Mouse (Mus musculus) liver, embryonic 13.5 days (tissue): ENCODE results near the gene Snrpd3. TPM values are rescaled to one million over a fixed set of nuclear protein-coding genes. Genes with fewer than 3 reads are reported as not detected.

Experiments used
- ATAC-seq: fragments of 200-750 bp; cut with Nextera tagmentation; 2 replicates; pipeline ENCODE4 v1.8.0; 2017; ENCODE audit warnings: low read depth, mild to moderate bottlenecking, moderate number of reproducible peaks, moderate library complexity
- DNase-seq: peaks from one replicate; pipeline ENCODE4 v3.0.0; 2022
- H3K27ac ChIP-seq: fragments of 300-500 bp; sonication (generic); 2 replicates; pipeline ENCODE4 v1.5.1; 2015; ENCODE audit warnings: moderate library complexity, mild to moderate bottlenecking, inconsistent platforms
- H3K27me3 ChIP-seq: fragments of 300-500 bp; sonication (generic); 2 replicates; pipeline ENCODE4 v1.6.1; 2015; ENCODE audit warnings: mild to moderate bottlenecking, inconsistent platforms
- H3K36me3 ChIP-seq: fragments of 300-500 bp; sonication (generic); 2 replicates; pipeline ENCODE4 v1.6.1; 2015; ENCODE audit warnings: mild to moderate bottlenecking, inconsistent platforms
- H3K4me1 ChIP-seq: fragments of 300-500 bp; sonication (generic); replicated peaks from 2 replicates; pipeline ENCODE4 v1.6.1; 2015; ENCODE audit warnings: inconsistent platforms
- H3K4me2 ChIP-seq: fragments of 300-500 bp; sonication (generic); 2 replicates; pipeline ENCODE4 v1.6.1; 2015; ENCODE audit warnings: inconsistent platforms, mild to moderate bottlenecking, moderate library complexity
- H3K4me3 ChIP-seq: fragments of 300-500 bp; sonication (generic); replicated peaks from 2 replicates; pipeline ENCODE4 v1.5.1; 2015; ENCODE audit warnings: mild to moderate bottlenecking, inconsistent platforms
- H3K9ac ChIP-seq: fragments of 300-500 bp; sonication (generic); 2 replicates; pipeline ENCODE4 v1.6.1; 2015; ENCODE audit warnings: mild to moderate bottlenecking, inconsistent platforms
- H3K9me3 ChIP-seq: fragments of 300-500 bp; sonication (generic); replicated peaks from 2 replicates; pipeline ENCODE4 v1.6.1; 2016; ENCODE audit warnings: inconsistent platforms
- WGBS: fragments of 180-500 bp; shearing (Covaris S2); methylation state at CpG from one replicate; pipeline ENCODE4 v1.1.7; 2015; ENCODE audit not compliant: insufficient replicate concordance; 5-methylcytosine and 5-hydroxymethylcytosine counted together
- polyA plus RNA-seq: library from polyadenylated mRNA; unstranded; fragments of >200 nt; fragmentation: Nextera tagmentation; extraction: Ambion mirVana; gene quantifications from 2 replicates; pipeline ENCODE4 v1.2.1, GENCODE M21; 2015

Gene Snrpd3
- polyA plus RNA-seq, 1 experiment from 2014 or later = 109 TPM

DNA sequence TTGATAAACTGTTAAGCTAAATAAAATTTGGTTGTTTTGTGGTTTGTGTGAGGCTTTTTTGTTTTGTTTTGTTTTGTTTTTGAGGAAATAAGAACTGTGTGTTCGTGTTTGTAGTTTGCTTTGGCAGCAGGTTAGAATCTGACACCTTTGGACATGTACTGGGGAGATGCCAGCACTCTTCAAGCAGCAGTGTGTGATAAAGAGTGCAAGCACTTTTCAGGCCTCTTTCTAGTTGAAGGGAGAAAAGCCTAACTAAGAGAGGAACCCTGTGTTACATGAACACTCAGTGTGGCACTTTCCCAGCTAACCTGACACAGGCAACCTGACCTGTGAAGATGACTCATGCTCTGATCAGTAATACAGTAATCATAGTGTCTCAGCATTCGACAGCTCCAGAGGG is 18.1 kb downstream of the Snrpd3 start:
- H3K4me2 ChIP-seq = no peak overlapping the region
- peaks cover 59% of the 10 kb centered on the region for H3K36me3 ChIP-seq
- H3K4me1 ChIP-seq = no peaks in the 10 kb centered on the region
- no peak overlapping the region for H3K4me3 ChIP-seq
- DNase-seq (no peak), ATAC-seq (no peak)
- no peak overlapping the region for H3K27ac ChIP-seq
- 72% methylated on average over 2 of the region's 2 CpGs for WGBS
- H3K9me3 ChIP-seq = no peaks in the 10 kb centered on the region
- no peaks in the 10 kb centered on the region for H3K27me3 ChIP-seq
- no peak overlapping the region for H3K9ac ChIP-seq

DNA sequence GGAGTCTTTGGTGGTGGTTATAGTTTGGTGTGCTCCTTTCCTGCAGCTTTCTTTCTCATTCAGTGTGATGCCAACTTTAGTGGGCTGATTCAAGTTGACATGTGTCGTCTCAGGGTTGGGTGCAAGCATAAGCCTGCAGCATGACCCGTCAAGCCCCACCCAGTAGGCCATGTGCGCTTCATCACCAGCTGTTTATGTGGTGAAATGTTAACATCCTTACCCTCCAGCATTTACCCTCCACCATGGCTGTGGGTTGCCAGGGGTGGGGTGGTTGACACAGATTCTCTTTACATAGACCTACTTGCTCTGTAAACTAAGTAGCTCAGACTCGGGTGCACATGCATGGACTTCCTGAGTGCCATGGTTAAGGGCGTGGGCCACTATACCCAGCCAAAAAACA is 18.8 kb downstream of the Snrpd3 start:
- DNase-seq = no peak
- Histone ChIP-seq H3K27ac (no peak overlapping the region), H3K4me2 (no peak overlapping the region), H3K4me3 (no peak overlapping the region), H3K27me3 (no peaks in the 10 kb centered on the region), H3K9me3 (no peaks in the 10 kb centered on the region), H3K9ac (no peak overlapping the region), H3K4me1 (no peaks in the 10 kb centered on the region), H3K36me3 (peaks cover 54% of the 10 kb centered on the region)
- whole genome bisulfite sequencing = 78% methylated on average over 5 of the region's 5 CpGs
- ATAC-seq = no peak

DNA sequence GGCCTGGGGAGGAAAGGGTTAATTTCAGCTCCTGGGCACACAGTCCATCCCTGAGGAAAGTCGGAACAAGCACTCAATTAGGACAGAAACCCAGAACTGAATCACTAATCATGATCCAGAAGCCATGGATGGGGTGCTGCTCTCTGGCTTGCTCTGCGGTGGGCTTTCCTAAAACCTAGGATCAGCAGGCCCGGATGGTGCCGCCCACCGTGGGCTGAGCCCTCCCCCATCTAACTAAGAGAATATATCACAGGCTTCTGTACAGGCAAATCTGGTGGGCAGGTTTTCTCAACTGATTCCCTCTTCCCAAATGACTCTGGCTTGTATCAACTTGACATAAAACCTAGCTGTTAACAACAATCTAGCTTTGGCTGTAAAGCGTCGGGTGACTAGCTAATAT is 30.6 kb downstream of the Snrpd3 start:
- Histone ChIP-seq H3K4me1 (0 out of 2 replicates have a peak, but pooled peaks cover 7% of the 10 kb centered on the region), H3K36me3 (no peaks in the 10 kb centered on the region), H3K9me3 (no peaks in the 10 kb centered on the region), H3K4me3 (no peak overlapping the region), H3K27ac (no peak overlapping the region), H3K9ac (no peak overlapping the region), H3K4me2 (no peak overlapping the region), H3K27me3 (no peaks in the 10 kb centered on the region)
- 68% methylated on average over 7 of the region's 7 CpGs for WGBS
- DNase-seq (no peak), ATAC-seq (no peak)

DNA sequence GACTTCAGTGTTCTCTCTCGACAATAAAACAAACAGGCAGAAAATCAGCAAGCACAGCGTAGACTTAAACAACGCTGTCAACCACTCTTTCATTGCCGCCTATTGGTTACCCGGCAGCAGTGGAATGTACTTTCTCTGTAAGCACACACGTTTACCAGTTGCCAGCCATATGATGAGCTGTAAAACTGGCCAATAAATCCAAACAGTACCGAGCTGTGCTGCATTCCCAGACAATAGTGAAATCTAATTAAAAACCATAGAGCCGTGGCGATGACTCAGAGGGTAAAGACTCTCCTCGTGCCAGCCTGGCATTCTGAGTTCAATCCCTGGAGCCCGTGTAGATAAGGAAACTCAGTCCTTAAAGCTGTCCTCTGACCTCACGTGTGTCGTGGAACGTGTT is 31.1 kb downstream of the Snrpd3 start:
- 63% methylated on average over 14 of the region's 14 CpGs for WGBS
- Histone ChIP-seq H3K27me3 (no peaks in the 10 kb centered on the region), H3K36me3 (no peaks in the 10 kb centered on the region), H3K4me2 (no peak overlapping the region), H3K4me3 (no peak overlapping the region), H3K27ac (no peak overlapping the region), H3K4me1 (0 out of 2 replicates have a peak, but pooled peaks cover 7% of the 10 kb centered on the region), H3K9ac (no peak overlapping the region), H3K9me3 (no peaks in the 10 kb centered on the region)
- no peak for DNase-seq
- no peak for ATAC-seq

DNA sequence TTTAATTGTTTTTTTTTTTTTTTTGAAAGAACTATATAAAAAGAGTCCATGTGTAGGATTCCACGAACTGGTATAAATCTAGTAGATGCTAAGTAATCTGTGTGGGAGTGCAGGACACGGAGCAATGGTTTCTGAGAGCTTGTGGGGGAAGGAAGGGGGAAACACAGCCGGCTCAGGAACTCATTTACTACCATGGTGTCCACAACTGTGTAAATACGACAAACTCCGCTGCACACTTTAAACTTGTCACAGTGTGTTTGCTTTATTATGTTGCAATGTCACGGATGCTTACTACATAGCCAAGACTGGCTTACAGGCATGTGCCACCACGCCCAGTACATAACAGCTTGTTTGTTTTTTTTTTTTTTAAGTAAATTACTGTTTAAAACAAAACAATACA is 32.5 kb downstream of the Snrpd3 start:
- no peak for ATAC-seq

DNA sequence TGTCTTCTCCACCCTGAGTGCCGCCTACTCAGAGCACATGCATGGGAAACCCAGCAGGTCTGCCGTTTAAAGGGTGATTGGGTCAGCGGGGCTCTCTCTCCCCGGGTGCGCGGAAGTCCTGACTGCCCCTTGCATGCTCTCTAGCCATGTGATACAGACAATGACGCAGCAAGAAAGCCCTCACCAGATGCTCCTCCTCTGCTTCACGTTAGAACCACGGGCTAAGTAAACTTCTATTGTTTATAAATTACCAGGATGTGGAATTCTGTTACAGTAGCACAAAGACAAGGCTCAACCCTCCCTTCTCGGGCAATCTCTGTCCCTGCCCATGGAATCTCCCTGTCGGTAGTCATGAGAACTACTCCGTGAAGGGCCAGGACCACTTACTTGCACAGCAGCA is 33.8 kb downstream of the Snrpd3 start:
- Histone ChIP-seq H3K27me3 (no peaks in the 10 kb centered on the region), H3K9ac (no peak overlapping the region), H3K4me2 (no peak overlapping the region; the same call in 1 of the 2 replicates), H3K36me3 (no peaks in the 10 kb centered on the region), H3K27ac (no peak overlapping the region), H3K4me3 (no peak overlapping the region), H3K9me3 (no peaks in the 10 kb centered on the region), H3K4me1 (peaks cover 13% of the 10 kb centered on the region)
- DNase-seq (no peak), ATAC-seq (no peak)
- 25% methylated on average over 12 of the region's 12 CpGs for WGBS

More for the DNA sequence above, 32.5 kb downstream of the Snrpd3 start:
- DNase-seq = no peak
- Histone ChIP-seq H3K4me3 (no peak overlapping the region), H3K27me3 (no peaks in the 10 kb centered on the region), H3K4me1 (peaks cover 13% of the 10 kb centered on the region), H3K27ac (no peak overlapping the region), H3K9ac (no peak overlapping the region), H3K36me3 (no peaks in the 10 kb centered on the region), H3K4me2 (no peak overlapping the region), H3K9me3 (no peaks in the 10 kb centered on the region)
- WGBS = 52% methylated on average over 7 of the region's 7 CpGs

DNA sequence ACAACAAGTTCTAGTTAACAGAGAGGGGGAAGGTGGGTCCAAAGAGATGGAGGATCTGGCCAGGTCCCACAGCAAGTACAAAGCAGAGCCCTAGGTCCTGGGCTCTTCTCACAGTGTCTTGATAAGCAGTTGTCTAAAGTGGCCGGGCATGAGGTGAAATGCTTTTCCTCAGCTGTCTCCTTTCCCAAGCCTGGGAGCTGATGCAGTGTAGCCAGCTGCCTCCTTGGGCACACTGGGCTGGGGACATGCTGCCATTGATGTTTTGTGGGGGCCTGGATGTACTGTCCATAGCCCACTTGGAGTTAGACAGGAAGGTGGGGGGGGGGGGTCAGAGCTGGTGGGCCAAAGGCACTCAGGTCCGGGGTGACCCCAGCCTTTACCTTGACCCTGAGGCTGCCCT is 34.8 kb downstream of the Snrpd3 start:
- 54% methylated on average over 2 of the region's 2 CpGs for WGBS
- no peak for ATAC-seq

DNA sequence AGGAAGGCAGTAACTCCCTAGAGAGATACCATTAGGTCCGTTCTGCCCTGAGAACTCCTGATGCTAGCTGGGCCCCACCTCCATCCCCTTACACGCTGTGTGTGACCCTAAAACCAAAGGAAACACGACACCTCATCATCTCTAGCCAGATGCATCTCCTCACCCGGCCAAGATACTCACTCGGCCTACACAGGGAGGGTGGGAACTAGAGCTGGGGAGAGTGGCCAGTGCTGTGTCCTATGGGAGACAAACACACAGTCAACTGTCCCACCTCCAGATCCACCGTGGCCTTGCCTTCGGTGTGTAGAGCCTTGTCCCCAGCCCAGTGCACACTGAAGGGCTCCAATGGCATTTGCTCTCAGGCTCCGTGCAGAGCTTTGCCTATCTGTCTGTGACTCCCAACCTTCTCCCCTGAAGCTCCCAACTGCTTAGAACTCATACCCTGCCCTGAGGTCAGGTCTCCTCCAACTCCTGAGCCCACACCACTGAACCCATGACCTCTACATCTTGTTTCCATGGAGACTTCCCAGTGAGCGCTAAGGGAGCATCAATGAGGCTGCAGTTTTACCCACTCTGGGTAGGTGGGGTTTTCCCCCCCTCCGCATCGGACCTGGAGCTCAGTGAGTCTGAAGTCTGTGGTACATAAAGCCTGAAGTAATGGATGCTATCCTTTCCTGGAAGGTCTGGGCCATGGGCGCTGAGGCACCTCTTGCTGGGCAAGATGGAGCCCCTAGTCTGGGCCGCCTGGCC is 35.5 kb downstream of the Snrpd3 start:
- DNase-seq (no peak), ATAC-seq (no peak)
- Histone ChIP-seq H3K4me3 (no peak overlapping the region), H3K36me3 (no peaks in the 10 kb centered on the region), H3K9me3 (no peaks in the 10 kb centered on the region), H3K9ac (no peak overlapping the region), H3K4me2 (no peak overlapping the region), H3K27ac (no peak overlapping the region), H3K27me3 (peaks cover 15% of the 10 kb centered on the region), H3K4me1 (peaks cover 13% of the 10 kb centered on the region)
- 65% methylated on average over 13 of the region's 13 CpGs for WGBS

More for the DNA sequence above, 34.8 kb downstream of the Snrpd3 start:
- peaks cover 7% of the 10 kb centered on the region; the same call in 1 of the 2 replicates for H3K27me3 ChIP-seq
- H3K27ac ChIP-seq = no peak overlapping the region
- no peak overlapping the region for H3K4me3 ChIP-seq
- H3K4me1 ChIP-seq = peaks cover 13% of the 10 kb centered on the region
- no peaks in the 10 kb centered on the region for H3K36me3 ChIP-seq
- DNase-seq = no peak
- no peaks in the 10 kb centered on the region for H3K9me3 ChIP-seq
- no peak overlapping the region for H3K4me2 ChIP-seq
- no peak overlapping the region for H3K9ac ChIP-seq

DNA sequence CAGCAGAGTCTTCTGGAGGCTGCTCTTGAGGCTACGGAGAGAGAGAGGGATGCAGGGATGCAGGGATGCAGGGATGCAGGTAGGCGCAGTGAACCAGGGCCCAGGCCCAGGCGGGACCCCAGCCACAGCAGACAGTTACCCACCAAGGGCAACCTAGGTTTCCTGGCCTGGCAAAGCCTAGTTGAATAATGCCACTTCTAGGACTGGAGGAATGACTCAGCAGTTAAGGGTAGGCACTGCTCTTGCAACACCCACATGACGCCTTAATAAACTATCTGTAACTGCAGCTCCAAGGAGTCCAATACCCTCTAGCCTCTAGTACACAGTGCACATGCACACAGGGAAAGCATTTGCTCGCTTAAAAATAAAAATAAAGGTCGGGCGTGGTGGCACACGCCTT is 36.7 kb downstream of the Snrpd3 start:
- H3K9me3 ChIP-seq = no peaks in the 10 kb centered on the region
- H3K27ac ChIP-seq = no peak overlapping the region
- 64% methylated on average over 8 of the region's 8 CpGs for WGBS
- H3K4me1 ChIP-seq = peaks cover 13% of the 10 kb centered on the region
- no peak overlapping the region for H3K9ac ChIP-seq
- peaks cover 27% of the 10 kb centered on the region for H3K27me3 ChIP-seq
- no peak overlapping the region for H3K4me2 ChIP-seq
- no peaks in the 10 kb centered on the region for H3K36me3 ChIP-seq
- DNase-seq = no peak
- no peak for ATAC-seq
- no peak overlapping the region for H3K4me3 ChIP-seq

DNA sequence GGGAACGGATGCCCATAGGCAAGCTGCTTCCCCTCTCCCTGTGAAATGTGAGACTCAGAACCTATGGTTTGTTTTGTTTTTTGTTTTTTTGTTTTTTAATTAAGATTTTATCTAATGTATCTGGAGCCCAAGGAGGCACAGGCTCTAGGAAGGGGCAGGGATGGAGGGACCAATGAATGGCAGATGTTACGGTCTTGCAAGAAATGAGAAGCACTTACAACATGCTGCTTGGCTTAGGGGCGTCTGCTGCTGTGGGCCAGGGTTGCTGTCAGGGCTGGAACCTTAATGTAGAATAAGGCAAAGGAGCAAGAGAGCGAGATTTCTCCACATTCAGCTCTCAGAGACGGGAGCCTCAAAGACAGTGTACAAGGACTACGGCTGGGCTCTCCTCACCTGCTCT is 38.2 kb downstream of the Snrpd3 start:
- WGBS = 66% methylated on average over 6 of the region's 6 CpGs
- no peak for DNase-seq

DNA sequence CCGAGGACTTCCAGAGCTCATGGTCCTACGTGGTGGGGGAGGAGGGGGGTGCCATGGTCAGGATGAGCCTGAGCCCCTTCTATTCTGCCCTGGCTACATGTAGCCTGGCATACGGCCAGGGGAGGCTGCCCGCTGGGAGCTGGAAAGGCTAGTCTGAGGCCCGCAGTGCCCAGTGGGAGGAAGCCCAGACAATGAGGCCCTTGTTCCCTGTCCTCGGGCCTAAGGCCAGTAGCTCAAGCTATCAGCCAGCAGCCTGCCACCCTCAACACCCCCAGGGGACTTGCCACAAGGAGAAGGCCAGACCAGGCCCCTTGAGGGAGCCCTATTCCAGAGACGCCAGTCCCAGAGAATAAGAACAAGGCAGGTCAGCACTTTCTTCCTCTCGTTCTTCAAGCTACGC is 38.7 kb downstream of the Snrpd3 start:
- DNase-seq (no peak), ATAC-seq (no peak)
- Histone ChIP-seq H3K9ac (no peak overlapping the region), H3K27ac (no peak overlapping the region), H3K27me3 (peaks cover 46% of the 10 kb centered on the region), H3K4me1 (peaks cover 19% of the 10 kb centered on the region), H3K36me3 (no peaks in the 10 kb centered on the region), H3K4me2 (no peak overlapping the region), H3K4me3 (no peak overlapping the region), H3K9me3 (no peaks in the 10 kb centered on the region)
- WGBS = 72% methylated on average over 9 of the region's 9 CpGs

More for the DNA sequence above, 38.2 kb downstream of the Snrpd3 start:
- no peak overlapping the region for H3K9ac ChIP-seq
- no peak for ATAC-seq
- H3K36me3 ChIP-seq = no peaks in the 10 kb centered on the region
- no peak overlapping the region for H3K4me3 ChIP-seq
- no peak overlapping the region for H3K27ac ChIP-seq
- peaks cover 21% of the 10 kb centered on the region for H3K4me1 ChIP-seq
- no peak overlapping the region for H3K4me2 ChIP-seq
- H3K9me3 ChIP-seq = no peaks in the 10 kb centered on the region
- H3K27me3 ChIP-seq = peaks cover 41% of the 10 kb centered on the region

DNA sequence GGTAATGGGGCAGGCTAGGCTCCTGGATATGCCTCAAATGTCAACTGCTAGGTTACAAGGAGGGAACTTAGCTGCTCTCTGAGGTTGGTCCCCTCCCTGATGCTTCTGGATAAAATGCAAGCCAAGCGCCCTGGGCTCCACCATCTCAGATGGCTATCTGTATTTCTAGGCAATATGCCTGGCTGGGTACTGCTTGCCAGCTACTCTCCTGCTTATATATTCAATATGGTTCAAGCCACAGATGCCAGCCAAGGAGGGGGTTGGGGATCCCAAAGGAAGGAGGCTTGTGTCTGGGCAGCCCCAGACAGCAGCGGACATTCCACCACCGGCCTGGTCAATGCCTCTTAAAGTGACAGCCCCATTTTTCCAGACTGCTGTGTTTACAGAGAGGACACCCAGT is 41.2 kb downstream of the Snrpd3 start:
- Histone ChIP-seq H3K9me3 (no peaks in the 10 kb centered on the region), H3K27ac (no peak overlapping the region), H3K27me3 (peaks cover 70% of the 10 kb centered on the region), H3K36me3 (no peaks in the 10 kb centered on the region), H3K9ac (no peak overlapping the region), H3K4me3 (no peak overlapping the region), H3K4me1 (peaks cover 14% of the 10 kb centered on the region), H3K4me2 (no peak overlapping the region)
- DNase-seq (no peak), ATAC-seq (no peak)
- 23% methylated on average over 3 of the region's 3 CpGs for WGBS
